Mouse (Mus musculus) liver, embryonic 14.5 days (tissue): ENCODE data around the gene Kcnk5.

Experiments
- CTCF ChIP-seq: IDR thresholded peaks from 2 replicates; pipeline ENCODE4 v1.5.1; 2016; ENCODE audit warnings: antibody characterized with exemption, low read depth, control low read depth
- EP300 ChIP-seq: IDR thresholded peaks from 2 replicates; pipeline ENCODE4 v1.6.1; 2016; ENCODE audit warnings: antibody characterized with exemption, low read depth

DNA sequence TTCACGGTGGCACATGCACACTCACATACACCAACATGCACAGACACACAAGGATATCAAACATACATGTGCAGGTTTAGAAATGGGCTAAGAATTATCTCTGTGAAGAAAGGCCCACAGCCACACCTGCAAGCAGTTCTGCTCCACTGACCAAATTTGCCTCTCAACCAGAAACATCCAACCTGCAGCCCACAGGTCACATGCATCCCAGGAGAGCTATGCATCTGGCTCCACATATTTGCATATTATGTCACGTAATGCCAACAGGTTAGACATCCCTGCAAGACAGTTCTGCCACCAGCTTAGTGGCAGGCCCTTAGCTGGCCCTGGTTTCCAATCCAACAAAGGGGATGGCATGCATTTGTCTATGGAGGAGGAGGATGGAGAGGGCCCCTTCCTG lies 13.6 kb downstream of the Kcnk5 start:
- TF ChIP-seq CTCF = no peak
- no peak for TF ChIP-seq EP300
